Mouse (Mus musculus): ENCODE measurements around the gene Clnk.

DNA sequence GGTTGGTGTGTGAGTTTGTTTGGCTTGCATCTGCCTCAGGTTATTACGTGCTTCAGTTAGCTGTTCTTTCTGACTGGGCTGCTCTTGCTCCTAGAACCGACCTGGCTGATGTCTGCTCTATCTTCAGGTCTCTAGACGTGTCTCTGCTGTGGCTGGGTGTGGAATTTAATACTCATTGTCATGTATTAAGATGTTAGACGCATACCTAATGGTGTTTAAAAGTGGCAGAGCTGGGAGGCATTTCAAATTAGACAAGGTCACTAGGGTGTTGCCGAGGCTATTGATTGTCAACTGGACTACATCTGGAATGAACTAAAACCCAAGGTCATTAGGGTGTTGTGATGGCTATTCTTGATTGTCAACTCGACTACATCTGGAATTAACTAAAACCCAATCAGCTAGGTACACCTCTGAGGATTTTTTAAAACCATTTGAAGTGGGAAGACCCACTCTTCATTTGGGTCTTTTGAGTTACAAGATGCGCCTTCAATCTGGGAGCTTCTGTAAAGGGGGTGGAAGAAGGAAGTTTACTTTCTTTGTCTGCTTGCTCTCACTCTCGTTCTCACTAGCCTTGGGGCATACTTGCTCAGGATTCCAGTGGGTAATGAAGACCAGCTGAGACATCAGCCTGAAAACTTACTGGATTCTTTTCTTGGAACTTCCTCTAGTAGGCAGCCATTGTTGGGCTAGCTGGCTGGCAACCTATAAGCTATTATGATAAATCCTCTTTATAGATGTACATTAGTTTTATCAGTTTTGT is 179.8 kb downstream of the Clnk start:
- TF ChIP-seq CTCF (IDR thresholded peaks at IDR 0.05; ENCODE audit: insufficient read depth, low read length) (no peak), POLR2A (IDR thresholded peaks at IDR 0.05; ENCODE audit: borderline replicate concordance, extremely low read depth, low read depth, low read length) (no peak)
